Mouse (Mus musculus) left cerebral cortex, adult 8-10 months (tissue): ENCODE measurements around the gene Klhl10. TPM values are rescaled to one million over a fixed set of nuclear protein-coding genes. Genes with fewer than 3 reads are reported as not detected.

Experiments
- microRNA-seq, 2 experiments: library from miRNA; unstranded; fragments of <30 nt; microRNA quantifications; one replicate each; pipeline ENCODE4 v1.2.0; 2022
- total RNA-seq, 4 experiments: library from RNA; stranded (reverse); gene quantifications; 2 replicates each; pipeline ENCODE4 v1.2.4; 2022

Gene Klhl10
- total RNA-seq, 4 experiments from 2014 or later = 0.84 to 1.4 (median 1.0) TPM

Small RNA genes lying within 50 kb of the gene (microRNA-seq; reads per million reads assigned to microRNA genes)
- gene Gm27374 (0 reads per million in 2 experiments), gene Mir7116 (0 reads per million in 2 experiments)

Other genes starting within 250 kb of the Klhl10 start
- gene Krt9, start 248.7 kb upstream of the Klhl10 start, total RNA-seq = 1 to 10 TPM; 4.2 to 5.0 (median 4.4) TPM
- not detected for gene Krt14, start 234.4 kb upstream of the Klhl10 start, total RNA-seq
- not detected for gene Krt16, start 193.0 kb upstream of the Klhl10 start, total RNA-seq
- under 1 TPM in 1 of 4 experiments, not detected in 3; 0.50 TPM for gene Krt17, start 180.9 kb upstream of the Klhl10 start, total RNA-seq
- not detected for gene Krt42, start 172.0 kb upstream of the Klhl10 start, total RNA-seq
- 100 to 1,000 TPM; 753 to 824 (median 763) TPM for gene Eif1, start 122.0 kb upstream of the Klhl10 start, total RNA-seq
- not detected for gene Gast, start 107.5 kb upstream of the Klhl10 start, total RNA-seq
- 100 to 1,000 TPM; 132 to 184 (median 175) TPM for gene Hap1, start 85.8 kb upstream of the Klhl10 start, total RNA-seq
- gene Jup, start 44.2 kb upstream of the Klhl10 start, total RNA-seq = 10 to 100 TPM; 54.1 to 58.4 (median 55.9) TPM
- 10 to 100 TPM; 10.4 to 12.8 (median 12.3) TPM for gene P3h4, start 27.1 kb upstream of the Klhl10 start, total RNA-seq
- gene Fkbp10, start 26.2 kb upstream of the Klhl10 start, total RNA-seq = 1 to 10 TPM; 5.2 to 8.3 (median 6.2) TPM
- gene Nt5c3b, start 109 bp upstream of the Klhl10 start, total RNA-seq = 10 to 100 TPM; 46.9 to 52.6 (median 50.0) TPM
- gene Klhl11, start 30.8 kb downstream of the Klhl10 start, total RNA-seq = 10 to 100 TPM; 94.8 to 99.9 (median 97.3) TPM
- 100 to 1,000 TPM; 150 to 164 (median 156) TPM for gene Acly, start 86.1 kb downstream of the Klhl10 start, total RNA-seq
- 1 to 10 TPM in 3 of 4 experiments, under 1 TPM in 1; 0.98 to 2.2 (median 1.8) TPM for gene Ttc25, start 103.7 kb downstream of the Klhl10 start, total RNA-seq
- gene Cnp, start 133.0 kb downstream of the Klhl10 start, total RNA-seq = 100 to 1,000 TPM; 220 to 251 (median 229) TPM
- gene Nkiras2, start 177.3 kb downstream of the Klhl10 start, total RNA-seq = 10 to 100 TPM; 12.1 to 15.5 (median 13.2) TPM
- 100 to 1,000 TPM; 241 to 278 (median 260) TPM for gene Dnajc7, start 178.3 kb downstream of the Klhl10 start, total RNA-seq